Mouse (Mus musculus): ENCODE results near the gene Gm11127. TPM values are rescaled to one million over a fixed set of nuclear protein-coding genes. Genes with fewer than 3 reads are reported as not detected.

Gene Gm11127
- polyA plus RNA-seq, 1 experiment from 2014 or later, result not detected

DNA sequence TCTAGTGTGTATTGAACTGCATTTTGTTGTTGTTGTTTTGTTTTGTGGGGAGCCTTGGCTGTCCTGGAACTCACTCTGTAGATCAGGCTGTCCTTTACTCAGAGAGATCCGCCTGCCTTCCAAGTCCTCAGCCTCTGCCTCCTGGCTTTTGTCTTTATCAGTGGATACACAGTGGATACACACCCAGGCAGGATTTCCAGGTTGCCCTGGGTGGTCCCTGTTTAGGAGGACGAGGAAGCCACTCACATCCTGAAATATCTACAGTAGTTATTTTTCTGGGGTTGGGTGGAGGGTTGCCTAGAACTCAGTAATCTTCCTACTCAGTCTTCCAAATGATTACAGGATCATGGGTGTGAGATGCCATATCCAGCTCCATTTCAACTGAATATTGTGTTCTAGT is 39.2 kb downstream of the Gm11127 start:
- H3K4me2 ChIP-seq, result no peak overlapping the region
- no peak for ATAC-seq (ENCODE audit: low FRiP score)
- no peaks in the 10 kb centered on the region for H3K4me1 ChIP-seq (ENCODE audit: control insufficient read depth, insufficient read depth, low read length)
- no peak overlapping the region for H3K9ac ChIP-seq (ENCODE audit: low read length)
- no peak overlapping the region for H3K27ac ChIP-seq (ENCODE audit: low read depth, low read length)
- H3K27me3 ChIP-seq (ENCODE audit: control insufficient read depth, insufficient read depth, low read length), result no peaks in the 10 kb centered on the region
- no peak overlapping the region for H3K4me3 ChIP-seq (ENCODE audit: low read depth, low read length)
- WGBS, result 71% methylated on average over 2 of the region's 2 CpGs
- peak; percentile 60 for DNase-seq (ENCODE audit: low spot score, missing footprints)
- H3K9me3 ChIP-seq (ENCODE audit: control insufficient read depth, low read length), result no peaks in the 10 kb centered on the region
- H3K36me3 ChIP-seq (ENCODE audit: control insufficient read depth, insufficient read depth, low read length), result no peaks in the 10 kb centered on the region

DNA sequence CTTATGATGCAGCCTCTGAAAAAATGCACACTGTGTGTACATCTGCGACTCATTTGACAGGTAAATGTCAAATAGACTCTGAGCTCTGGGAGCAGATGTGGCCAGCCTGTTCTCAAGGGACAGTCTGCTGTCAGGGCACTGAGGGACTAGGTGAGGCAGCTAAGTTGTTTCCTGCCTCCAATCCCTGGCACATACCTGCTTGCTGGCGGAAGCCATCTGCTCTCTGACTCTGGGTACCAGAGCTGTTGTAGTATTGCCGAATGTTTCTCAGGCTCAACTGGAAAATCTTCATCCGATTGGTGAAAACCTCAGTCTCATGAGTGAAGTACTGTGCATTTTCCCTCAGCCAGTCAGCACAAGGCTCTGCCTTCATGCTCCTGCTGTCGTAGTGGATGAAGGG is 41.1 kb downstream of the Gm11127 start:
- H3K27ac ChIP-seq (ENCODE audit: low read depth, low read length), result no peak overlapping the region
- H3K9ac ChIP-seq (ENCODE audit: low read length), result no peak overlapping the region
- H3K36me3 ChIP-seq (ENCODE audit: control insufficient read depth, insufficient read depth, low read length), result no peaks in the 10 kb centered on the region
- no peaks in the 10 kb centered on the region for H3K4me1 ChIP-seq (ENCODE audit: control insufficient read depth, insufficient read depth, low read length)
- no peak overlapping the region for H3K4me2 ChIP-seq
- no peak for ATAC-seq (ENCODE audit: low FRiP score)
- H3K9me3 ChIP-seq (ENCODE audit: control insufficient read depth, low read length), result no peaks in the 10 kb centered on the region
- no peaks in the 10 kb centered on the region for H3K27me3 ChIP-seq (ENCODE audit: control insufficient read depth, insufficient read depth, low read length)
- DNase-seq (ENCODE audit: low spot score, missing footprints), result peak; percentile 37
- 92% methylated on average over 5 of the region's 5 CpGs for WGBS
- no peak overlapping the region for H3K4me3 ChIP-seq (ENCODE audit: low read depth, low read length)

- ATAC-seq (ENCODE audit: low FRiP score) (no peak), DNase-seq (ENCODE audit: low spot score, missing footprints) (peak; percentile 28)
- H3K4me3 ChIP-seq (ENCODE audit: low read depth, low read length), result no peak overlapping the region
- no peak overlapping the region for H3K27ac ChIP-seq (ENCODE audit: low read depth, low read length)
- no peaks in the 10 kb centered on the region for H3K36me3 ChIP-seq (ENCODE audit: control insufficient read depth, insufficient read depth, low read length)
- no peak overlapping the region for H3K9ac ChIP-seq (ENCODE audit: low read length)
- no peak overlapping the region for H3K4me2 ChIP-seq
- 94% methylated on average over 5 of the region's 5 CpGs for WGBS
- no peaks in the 10 kb centered on the region for H3K4me1 ChIP-seq (ENCODE audit: control insufficient read depth, insufficient read depth, low read length)
- no peaks in the 10 kb centered on the region for H3K27me3 ChIP-seq (ENCODE audit: control insufficient read depth, insufficient read depth, low read length)
- H3K9me3 ChIP-seq (ENCODE audit: control insufficient read depth, low read length), result no peaks in the 10 kb centered on the region
These were observed 43.2 kb downstream of the Gm11127 start for GRCm38 (mm10) chr17:36014977-36015376.

Other genes with a start within 250 kb of the Gm11127 start
- gene Ier3, start 236.7 kb downstream of the Gm11127 start, polyA plus RNA-seq (2014; fragmentation: Nextera tagmentation; extraction: Ambion mirVana), result 2.5 and 4.0 TPM in 2 replicates
- gene Flot1, start 235.1 kb downstream of the Gm11127 start, polyA plus RNA-seq (2014; fragmentation: Nextera tagmentation; extraction: Ambion mirVana), result 46.9 and 47.4 TPM in 2 replicates
- 1,522 and 1,543 TPM in 2 replicates for gene Tubb5, start 220.1 kb downstream of the Gm11127 start, polyA plus RNA-seq (2014; fragmentation: Nextera tagmentation; extraction: Ambion mirVana)
- gene Mdc1, start 216.9 kb downstream of the Gm11127 start, polyA plus RNA-seq (2014; fragmentation: Nextera tagmentation; extraction: Ambion mirVana), result 19.4 and 21.5 TPM in 2 replicates
- 59.8 and 61.0 TPM in 2 replicates for gene Nrm, start 197.1 kb downstream of the Gm11127 start, polyA plus RNA-seq (2014; fragmentation: Nextera tagmentation; extraction: Ambion mirVana)
- gene Ppp1r18, start 192.8 kb downstream of the Gm11127 start, polyA plus RNA-seq (2014; fragmentation: Nextera tagmentation; extraction: Ambion mirVana), result 24.1 and 25.2 TPM in 2 replicates
- gene Dhx16, start 178.6 kb downstream of the Gm11127 start, polyA plus RNA-seq (2014; fragmentation: Nextera tagmentation; extraction: Ambion mirVana), result 39.0 and 43.6 TPM in 2 replicates
- 22.7 and 23.3 TPM in 2 replicates for gene 2310061I04Rik, start 160.9 kb downstream of the Gm11127 start, polyA plus RNA-seq (2014; fragmentation: Nextera tagmentation; extraction: Ambion mirVana)
- gene Atat1, start 148.3 kb downstream of the Gm11127 start, polyA plus RNA-seq (2014; fragmentation: Nextera tagmentation; extraction: Ambion mirVana), result 158 and 168 TPM in 2 replicates
- gene Mrps18b, start 142.0 kb downstream of the Gm11127 start, polyA plus RNA-seq (2014; fragmentation: Nextera tagmentation; extraction: Ambion mirVana), result 57.1 and 61.8 TPM in 2 replicates
- gene Ppp1r10, start 141.9 kb downstream of the Gm11127 start, polyA plus RNA-seq (2014; fragmentation: Nextera tagmentation; extraction: Ambion mirVana), result 44.3 TPM in 2 replicates
- 118 and 119 TPM in 2 replicates for gene Abcf1, start 88.6 kb downstream of the Gm11127 start, polyA plus RNA-seq (2014; fragmentation: Nextera tagmentation; extraction: Ambion mirVana)
- 26.0 and 30.6 TPM in 2 replicates for gene Gnl1, start 78.5 kb downstream of the Gm11127 start, polyA plus RNA-seq (2014; fragmentation: Nextera tagmentation; extraction: Ambion mirVana)
- 38.7 and 43.3 TPM in 2 replicates for gene Prr3, start 78.1 kb downstream of the Gm11127 start, polyA plus RNA-seq (2014; fragmentation: Nextera tagmentation; extraction: Ambion mirVana)
- 3.1 TPM in 2 replicates for gene H2-T24, start 37.8 kb downstream of the Gm11127 start, polyA plus RNA-seq (2014; fragmentation: Nextera tagmentation; extraction: Ambion mirVana)
- gene H2-T23, start 25.5 kb downstream of the Gm11127 start, polyA plus RNA-seq (2014; fragmentation: Nextera tagmentation; extraction: Ambion mirVana), result 3.2 and 3.3 TPM in 2 replicates
- 7.3 and 7.6 TPM in 2 replicates for gene H2-T22, start 15.6 kb downstream of the Gm11127 start, polyA plus RNA-seq (2014; fragmentation: Nextera tagmentation; extraction: Ambion mirVana)
- gene Gm6034, start 15.4 kb downstream of the Gm11127 start, polyA plus RNA-seq (2014; fragmentation: Nextera tagmentation; extraction: Ambion mirVana), result not detected in 2 replicates
- gene Gm19684, start 63.3 kb upstream of the Gm11127 start, polyA plus RNA-seq (2014; fragmentation: Nextera tagmentation; extraction: Ambion mirVana), result not detected in 2 replicates
- gene Gm7030, start 71.1 kb upstream of the Gm11127 start, polyA plus RNA-seq (2014; fragmentation: Nextera tagmentation; extraction: Ambion mirVana), result not detected in 2 replicates
- gene Gm8909, start 110.2 kb upstream of the Gm11127 start, polyA plus RNA-seq (2014; fragmentation: Nextera tagmentation; extraction: Ambion mirVana), result 0.16 TPM in 1 of 2 replicates, not detected in the other
- gene H2-T3, start 131.9 kb upstream of the Gm11127 start, polyA plus RNA-seq (2014; fragmentation: Nextera tagmentation; extraction: Ambion mirVana), result not detected in 2 replicates
- gene Rpp21, start 199.7 kb upstream of the Gm11127 start, polyA plus RNA-seq (2014; fragmentation: Nextera tagmentation; extraction: Ambion mirVana), result 80.7 and 83.2 TPM in 2 replicates
- 17.4 and 17.6 TPM in 2 replicates for gene Trim39, start 213.9 kb upstream of the Gm11127 start, polyA plus RNA-seq (2014; fragmentation: Nextera tagmentation; extraction: Ambion mirVana)
- 0.19 TPM in 1 of 2 replicates, not detected in the other for gene H2-M10.2, start 228.1 kb upstream of the Gm11127 start, polyA plus RNA-seq (2014; fragmentation: Nextera tagmentation; extraction: Ambion mirVana)